Mouse (Mus musculus) embryonic stem cell, embryonic (primary cell): ENCODE data around the gene Adgrl1.
"Not testable (repeated sequence)": the region's sequence is repeated elsewhere in the genome, so short reads cannot be mapped to it uniquely, and the experiment has no call there.

ENCODE experiments used
- CTCF ChIA-PET, 4 experiments: fragments of 300-600 bp in 2 of 4; fragments of 350-600 bp in 2 of 4; sonication (Branson Sonifier 250); formaldehyde crosslinking; loops; one replicate each; lab custom pipeline; 2022; ENCODE audit warnings: inconsistent platforms in 2 of 4; lab: Charles Lee
- POLR2A ChIA-PET, 4 experiments: fragments of 300-600 bp in 2 of 4; fragments of 350-600 bp in 2 of 4; sonication (Branson Sonifier 250); formaldehyde crosslinking; loops; one replicate each; lab custom pipeline; 2022; ENCODE audit warnings: antibody characterized with exemption in 4 of 4, inconsistent platforms in 1 of 4; lab: Charles Lee

Adgrl1 gene

DNA sequence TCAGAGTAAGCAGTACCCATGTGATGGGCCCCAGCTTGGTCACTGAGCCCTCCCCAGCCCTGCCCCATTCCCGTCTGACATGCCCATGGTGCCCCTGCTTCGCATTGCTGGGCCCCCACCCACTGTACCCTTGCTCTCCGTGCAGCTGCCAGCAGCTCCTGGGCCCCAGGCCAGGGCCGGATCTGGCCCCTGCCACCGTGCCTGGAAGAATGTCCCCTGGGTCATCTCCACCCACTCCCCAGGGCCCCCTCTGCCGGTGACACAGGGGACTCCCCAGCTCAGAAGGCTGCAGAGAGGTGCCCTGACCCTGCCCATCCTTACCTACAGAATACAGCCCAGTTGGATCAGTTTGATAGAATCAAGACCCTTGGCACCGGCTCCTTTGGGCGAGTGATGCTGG, 80.9 kb downstream of the Adgrl1 start:
- ChIA-PET CTCF (interaction anchor here in 3 of 4 experiments (0.5 to 2.0 kb wide), 4 partner anchors 9 to 44 kb away, joined by 3 to 6 read pairs (median 4); partner anchors contain the start of genes Asf1b (in 2 of the 3) and Gm10644 (in 2 of the 3)), POLR2A (interaction anchor here in 2 of 4 experiments (1.1 to 1.6 kb wide), 2 partner anchors 19 to 26 kb away, joined by 3 to 4 read pairs; partner anchors contain the start of genes Asf1b (in 1 of the 2) and Gm10644 (in 1 of the 2))

DNA sequence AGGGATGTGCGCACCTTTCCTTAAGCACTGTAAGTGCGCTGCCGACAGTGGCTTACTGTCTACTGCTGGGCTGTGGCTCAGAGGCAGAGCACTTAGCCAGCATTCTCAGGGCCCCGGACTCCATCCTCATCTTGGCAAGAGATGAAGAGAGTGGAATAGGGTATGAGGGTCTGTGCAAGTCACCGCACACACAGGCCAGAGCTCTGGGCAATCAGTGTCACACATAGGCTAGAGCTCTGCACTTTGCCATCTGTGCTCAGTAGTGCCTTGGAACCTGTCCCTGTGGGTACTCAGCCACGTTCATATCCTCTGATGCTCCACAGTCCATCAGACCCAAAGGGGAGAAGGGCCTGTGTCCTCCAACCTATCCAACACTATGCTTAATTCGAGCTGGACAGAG, 81.6 kb downstream of the Adgrl1 start:
- ChIA-PET POLR2A (no interaction called here), CTCF (interaction anchor here in 2 of 4 experiments (0.5 to 1.0 kb wide), 2 partner anchors 8 to 26 kb away, joined by 3 to 6 read pairs; partner anchors contain the start of genes Asf1b (in 1 of the 2) and Gm10644 (in 1 of the 2))

GRCm38 (mm10) chr8:83982449-83982848, 82.5 kb downstream of the Adgrl1 start:
- POLR2A ChIA-PET, result no interaction called here

DNA sequence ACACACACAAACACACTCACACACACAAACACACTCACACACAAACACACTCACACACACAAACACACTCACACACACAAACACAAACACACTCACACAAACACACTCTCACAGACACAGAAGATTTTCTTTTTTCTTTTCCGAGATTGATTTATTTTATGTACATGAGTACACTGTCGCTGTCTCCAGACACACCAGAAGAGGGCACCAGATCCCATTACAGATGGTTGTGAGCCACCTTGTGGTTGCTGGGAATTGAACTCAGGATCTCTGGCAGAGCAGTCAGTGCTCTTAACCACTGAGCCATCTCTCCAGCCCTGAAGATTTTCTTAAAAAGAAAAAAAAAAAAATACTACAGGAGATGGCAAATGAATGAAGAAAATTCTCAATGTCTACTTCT, 83.3 kb downstream of the Adgrl1 start:
- CTCF ChIA-PET, POLR2A ChIA-PET: not testable (repeated sequence)

More at GRCm38 (mm10) chr8:83982449-83982848, 82.5 kb downstream of the Adgrl1 start:
- CTCF ChIA-PET, result no interaction called here

- ChIA-PET POLR2A (interaction anchor here in 3 of 4 experiments (0.6 to 3.9 kb wide), 7 partner anchors 10 to 85 kb away, joined by 3 to 17 read pairs (median 3); partner anchors contain the start of genes 1700067K01Rik (in 1 of the 3), Asf1b (in 1 of the 3) and Gm10644 (in 1 of the 3)), CTCF (interaction anchor here in 3 of 4 experiments (0.6 to 1.9 kb wide), 5 partner anchors 8 to 95 kb away, joined by 3 to 6 read pairs (median 4); partner anchors contain the start of gene Asf1b (in 1 of the 3))
Observed at GRCm38 (mm10) chr8:83989243-83989642, 89.3 kb downstream of the Adgrl1 start.

DNA sequence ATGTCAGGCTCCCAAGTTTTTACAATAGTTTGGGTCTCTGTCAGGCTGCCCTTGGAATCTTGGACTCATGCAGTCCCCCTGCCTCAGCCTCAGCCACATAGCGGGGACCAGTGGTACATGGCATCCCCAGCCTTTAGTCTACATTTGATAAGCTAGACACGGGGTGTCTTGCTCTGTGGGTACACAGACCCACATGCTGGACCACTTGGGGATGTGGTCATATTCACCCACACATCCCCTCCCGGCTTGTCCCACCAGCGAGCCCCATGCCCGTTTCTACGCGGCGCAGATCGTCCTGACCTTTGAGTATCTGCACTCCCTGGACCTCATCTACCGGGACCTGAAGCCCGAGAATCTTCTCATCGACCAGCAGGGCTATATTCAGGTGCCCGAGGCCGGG, 90.3 kb downstream of the Adgrl1 start:
- CTCF ChIA-PET, result no interaction called here

More for the DNA sequence above, 90.3 kb downstream of the Adgrl1 start:
- POLR2A ChIA-PET, result no interaction called here
